Mouse (Mus musculus) T-cell, adult 2 months (primary cell): ENCODE measurements around the gene Fto.

Experiments used
- DNase-seq: peaks from one replicate; pipeline ENCODE4 v3.0.0; 2022; ENCODE audit warnings: low spot score

Fto gene

DNA sequence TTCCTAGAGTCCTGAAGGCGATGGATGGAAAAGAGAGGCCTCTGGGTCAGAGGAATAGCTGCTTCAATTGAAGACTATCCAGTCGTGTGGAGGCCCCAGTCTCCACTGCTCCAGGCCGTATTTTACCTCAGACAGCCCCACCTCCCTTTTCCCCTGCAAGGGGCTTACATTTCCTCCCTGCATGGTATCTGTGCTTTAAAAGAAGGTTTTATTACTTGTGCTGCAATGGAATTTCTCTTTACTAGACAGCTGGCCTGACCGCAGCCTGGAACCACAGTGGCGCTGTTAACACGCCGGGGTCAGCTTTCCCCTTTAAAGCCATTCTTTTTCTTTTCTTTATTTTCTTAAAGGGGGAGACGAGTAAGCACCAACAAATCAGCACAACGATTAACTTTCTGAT lies 300.3 kb downstream of the Fto start:
- no peak for DNase-seq

DNA sequence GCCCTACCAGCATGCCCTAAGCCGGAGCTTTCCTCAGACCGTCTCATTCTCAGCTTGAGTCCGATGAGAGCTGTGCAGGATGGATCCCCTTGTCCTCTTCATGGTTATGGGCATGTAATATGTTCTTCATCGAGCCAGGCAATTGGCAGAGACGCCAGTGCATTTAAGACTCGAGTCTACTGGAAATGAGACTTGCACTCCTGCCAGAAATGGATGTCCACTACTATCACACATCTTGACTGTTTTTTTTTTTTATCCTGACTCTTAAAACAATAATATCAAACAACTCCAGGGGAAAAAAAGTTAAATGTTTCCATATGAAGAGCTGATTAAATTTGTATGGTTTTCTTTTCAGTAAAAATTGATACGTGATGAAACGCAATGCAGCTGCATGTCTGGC lies 301.9 kb downstream of the Fto start:
- no peak for DNase-seq

DNA sequence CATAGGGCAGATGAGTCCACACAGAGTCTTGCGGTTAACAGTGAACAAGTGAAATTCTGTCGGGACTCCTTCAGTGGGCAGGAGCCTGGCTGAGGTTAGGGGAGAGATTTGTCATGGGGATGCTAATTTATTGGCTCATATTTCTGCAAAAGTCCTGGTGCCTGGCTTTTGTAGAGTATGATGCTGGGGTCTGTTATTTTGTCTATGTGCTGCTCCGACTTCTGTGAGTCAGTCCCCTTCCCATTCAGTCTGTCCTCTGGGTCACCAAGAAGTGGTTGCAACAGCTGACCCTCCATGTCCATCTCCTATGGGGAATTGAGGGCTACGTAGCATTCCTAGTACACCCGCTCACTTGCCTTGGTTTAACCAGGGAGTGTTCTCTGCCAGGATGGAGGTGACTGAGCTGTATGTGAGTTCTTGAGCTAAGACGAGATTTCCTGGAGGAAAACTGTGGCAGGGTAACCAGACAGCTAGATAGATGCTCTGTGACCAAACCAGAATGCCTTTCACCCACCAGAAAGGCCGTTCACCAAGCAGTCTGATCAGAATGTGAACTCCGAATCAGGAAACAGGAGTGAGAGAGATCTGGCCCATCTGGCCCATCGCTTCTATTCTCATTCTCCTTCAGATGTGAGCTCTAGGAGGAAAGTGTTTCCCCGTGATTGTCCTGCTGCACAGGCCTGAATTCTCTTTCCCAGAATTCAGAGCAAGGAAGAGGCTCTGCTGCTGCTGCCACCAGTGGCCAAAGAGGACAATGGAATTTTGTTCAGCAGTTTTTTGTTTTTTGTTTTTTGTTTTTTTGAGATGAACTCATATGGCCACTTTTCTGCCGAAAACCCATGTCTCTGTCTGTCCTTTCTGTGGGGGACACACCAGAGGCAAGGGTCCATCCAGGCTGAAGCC lies 302.7 kb downstream of the Fto start:
- DNase-seq: no peak

DNA sequence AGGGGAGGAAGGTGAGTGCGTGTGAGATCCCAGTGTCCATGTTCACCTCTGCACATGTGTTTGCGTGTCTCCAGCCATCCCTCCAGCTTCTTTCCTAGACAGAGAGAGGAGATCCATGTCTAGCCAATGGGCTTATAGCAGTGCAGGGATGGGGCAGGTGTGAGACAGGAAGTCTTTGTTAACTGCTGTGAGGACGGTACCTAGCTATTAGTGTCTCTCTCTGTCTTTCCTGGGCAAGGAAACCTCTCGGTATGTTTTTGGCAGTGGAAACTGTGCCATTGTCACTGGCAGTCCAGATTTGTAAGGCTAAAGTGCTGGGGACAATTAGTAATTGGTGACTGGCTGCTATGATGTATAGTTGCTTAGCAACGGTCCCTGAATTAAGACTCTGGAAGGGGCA lies 304.4 kb downstream of the Fto start:
- no peak for DNase-seq

DNA sequence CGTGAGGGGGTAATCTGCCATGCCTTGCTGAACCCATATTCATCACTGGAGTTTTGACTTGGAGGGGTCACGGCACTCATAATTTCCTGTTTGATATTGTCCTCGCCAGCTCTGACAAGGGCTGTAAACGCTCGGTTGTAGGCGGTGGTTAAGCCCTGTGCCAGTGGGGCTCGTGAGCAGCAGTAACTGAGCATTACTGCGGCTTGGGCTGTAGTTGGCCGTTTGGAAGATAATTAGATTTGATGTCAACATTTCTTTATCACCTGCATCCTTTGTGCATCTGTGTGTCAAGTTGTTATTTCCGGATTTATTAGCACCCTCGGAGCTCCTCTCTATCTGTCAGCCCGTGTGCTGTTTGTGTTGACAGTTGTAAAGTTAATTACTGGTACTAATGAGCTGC lies 309.4 kb downstream of the Fto start:
- DNase-seq: no peak

DNA sequence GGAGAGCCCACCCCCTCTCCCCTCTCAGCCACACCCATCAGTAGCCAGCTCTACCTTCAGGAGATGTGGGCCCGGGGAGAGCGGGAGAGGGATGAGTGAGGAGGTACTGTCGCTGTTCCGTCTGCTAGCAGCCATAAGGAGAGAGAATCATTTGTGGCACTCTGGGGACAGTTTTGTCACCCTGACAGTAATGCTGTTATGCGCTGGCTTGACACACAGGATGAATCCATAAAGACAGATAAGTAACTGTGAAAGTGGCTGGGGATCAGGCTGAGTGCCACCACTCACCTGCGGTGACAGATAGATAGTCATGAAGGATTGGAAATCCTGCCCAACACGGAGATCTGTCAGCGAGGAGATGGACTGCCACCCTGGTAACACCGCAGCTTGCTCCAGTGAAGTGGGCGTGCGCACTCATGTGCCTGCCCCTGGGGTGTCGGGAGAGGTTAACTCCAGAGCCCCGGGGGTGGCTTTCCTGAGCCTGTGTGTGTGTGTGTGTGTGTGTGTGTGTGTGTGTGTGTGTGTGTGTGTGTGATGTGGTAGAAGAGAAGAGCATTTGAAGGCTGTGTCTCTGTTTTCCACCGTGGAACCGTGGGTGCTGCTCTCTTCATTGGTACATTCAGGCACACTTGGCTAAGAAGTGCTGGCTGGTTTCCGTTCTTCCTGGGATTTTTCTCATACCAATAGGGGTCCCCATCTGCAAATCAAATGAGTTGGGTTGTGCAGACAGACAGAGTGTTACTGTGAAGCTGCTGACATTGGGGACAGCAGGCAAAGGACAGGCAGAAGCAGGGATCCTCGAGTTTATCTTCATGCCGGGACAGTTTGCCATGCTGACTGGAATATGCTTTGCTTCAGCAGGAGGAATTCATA lies 312.6 kb downstream of the Fto start:
- DNase-seq: no peak

DNA sequence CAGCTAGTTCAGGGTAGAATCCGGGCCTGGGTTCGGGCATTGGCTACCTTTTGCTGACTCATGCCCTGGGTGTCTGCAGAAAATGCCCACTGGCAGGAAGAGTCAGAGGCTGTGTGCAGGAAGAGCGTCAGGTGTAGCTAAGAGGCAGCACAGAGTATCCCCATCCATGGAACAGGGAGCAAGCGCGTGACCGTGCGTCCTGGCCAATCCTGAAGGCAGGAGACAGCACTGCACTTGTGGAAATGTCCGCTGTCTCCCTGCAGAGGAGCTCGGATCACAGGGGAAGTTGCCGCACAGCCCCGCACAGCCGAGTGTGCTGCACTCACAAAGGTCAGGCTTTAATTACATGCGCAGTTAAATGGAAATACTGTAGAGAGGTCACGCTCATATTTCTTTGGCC lies 316.3 kb downstream of the Fto start:
- DNase-seq: no peak

DNA sequence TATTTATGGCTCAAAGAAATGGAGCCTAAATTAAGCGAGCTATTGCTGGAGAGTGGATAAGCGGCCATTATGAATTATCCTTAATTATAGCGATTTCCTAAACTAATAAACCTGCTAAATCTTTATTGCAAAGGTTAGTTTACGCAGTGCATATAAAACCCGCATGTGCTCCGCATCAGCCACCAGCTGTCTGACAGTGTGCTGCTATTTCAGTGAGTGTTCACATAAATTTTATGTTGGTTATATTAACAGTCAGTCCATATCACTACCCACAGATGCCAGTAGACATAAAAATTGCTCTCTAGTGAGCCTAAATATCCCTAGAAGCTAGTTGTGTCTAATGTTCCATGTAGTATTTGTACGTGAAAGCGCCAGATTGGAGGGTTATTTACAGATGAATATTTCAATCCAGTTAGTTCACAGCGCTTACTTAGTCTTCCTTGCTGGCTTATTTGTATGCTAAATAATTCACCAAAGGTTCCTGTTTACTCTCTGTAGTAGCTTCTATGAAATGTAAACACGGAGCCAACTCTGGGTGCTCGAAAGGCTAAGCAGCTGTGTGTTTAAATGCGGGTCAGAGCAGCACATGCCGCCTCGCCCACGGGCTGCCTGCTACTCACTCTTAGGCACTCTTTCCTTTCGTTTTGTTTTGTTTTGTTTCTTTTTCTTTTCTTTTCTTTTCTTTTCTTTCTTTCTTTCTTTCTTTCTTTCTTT lies 317.2 kb downstream of the Fto start:
- no peak for DNase-seq

DNA sequence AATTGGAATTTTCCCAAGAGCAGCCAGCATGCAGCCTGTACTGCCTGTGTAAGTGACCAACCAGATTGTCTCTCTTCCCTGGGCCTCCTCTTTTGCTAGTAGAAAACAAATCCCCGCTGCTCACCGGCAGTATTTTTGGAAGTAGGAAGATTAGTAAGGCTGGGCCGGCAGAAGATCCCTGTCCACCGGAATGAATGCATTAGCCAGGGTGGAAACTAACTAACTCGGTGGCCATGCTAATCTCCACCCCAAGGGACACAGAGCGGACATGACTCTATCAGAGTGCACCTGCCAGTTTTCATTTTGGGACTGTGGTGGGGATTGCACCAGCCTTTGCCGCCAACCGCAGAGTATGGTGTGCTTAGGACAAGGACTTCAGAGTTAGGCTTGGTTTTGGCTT lies 319.1 kb downstream of the Fto start:
- DNase-seq: no peak

DNA sequence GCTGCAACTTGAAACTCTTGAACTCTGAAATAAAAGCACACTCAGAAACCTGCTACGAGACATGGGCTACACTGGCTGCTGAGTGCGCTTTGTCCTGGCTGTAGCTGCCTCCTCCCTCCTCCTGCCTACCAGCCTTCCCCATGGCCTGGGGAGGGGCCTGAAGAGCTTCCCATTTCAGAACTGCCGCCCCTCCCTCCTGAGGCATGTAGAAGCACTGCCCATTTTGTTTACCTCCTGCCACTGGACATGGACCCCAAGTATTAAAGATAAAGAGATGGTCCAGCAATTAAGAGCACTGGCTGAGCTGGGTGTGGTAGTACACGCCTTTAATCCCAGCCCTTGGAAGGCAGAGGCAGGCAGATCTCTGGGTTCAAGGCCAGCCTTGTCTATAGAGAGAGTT lies 322.1 kb downstream of the Fto start:
- DNase-seq: no peak

DNA sequence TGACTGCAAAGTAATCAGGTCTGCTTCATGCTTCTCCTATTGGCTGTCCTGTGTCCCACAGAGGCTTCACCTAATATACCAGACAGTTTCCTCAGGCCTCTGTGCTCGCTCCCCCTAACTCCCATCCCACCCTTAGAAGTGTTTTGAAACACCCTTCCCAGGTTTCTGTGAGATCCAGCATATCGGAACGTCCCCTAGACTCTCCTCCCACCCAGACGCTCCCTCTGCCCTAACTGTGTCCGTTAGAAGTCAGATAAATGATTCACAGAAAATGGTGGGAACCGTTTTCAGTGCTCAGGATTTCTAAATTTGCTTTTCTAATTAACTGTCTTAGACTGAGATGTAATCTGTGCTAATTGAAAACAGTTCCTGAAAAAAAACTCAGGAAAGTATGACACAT lies 323.6 kb downstream of the Fto start:
- no peak for DNase-seq

DNA sequence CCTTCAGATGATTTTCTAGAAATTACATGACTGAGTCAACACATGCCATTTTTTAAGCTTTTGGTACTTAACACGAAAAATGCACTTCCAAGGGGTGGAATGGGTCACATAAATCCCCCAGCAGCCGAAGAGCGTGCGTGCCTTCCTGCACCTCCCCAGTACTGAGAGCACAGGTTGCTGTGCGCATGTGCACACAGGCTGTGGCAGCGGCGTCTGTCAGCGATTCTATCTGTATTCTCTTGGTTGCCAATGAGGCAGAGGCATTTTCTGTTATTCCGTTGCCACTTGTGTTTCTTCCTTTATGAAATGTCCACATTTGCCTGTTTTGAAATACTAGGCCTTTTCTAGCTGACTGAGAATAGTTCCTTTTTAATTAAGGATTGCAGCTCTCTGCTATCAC lies 324.4 kb downstream of the Fto start:
- no peak for DNase-seq

DNA sequence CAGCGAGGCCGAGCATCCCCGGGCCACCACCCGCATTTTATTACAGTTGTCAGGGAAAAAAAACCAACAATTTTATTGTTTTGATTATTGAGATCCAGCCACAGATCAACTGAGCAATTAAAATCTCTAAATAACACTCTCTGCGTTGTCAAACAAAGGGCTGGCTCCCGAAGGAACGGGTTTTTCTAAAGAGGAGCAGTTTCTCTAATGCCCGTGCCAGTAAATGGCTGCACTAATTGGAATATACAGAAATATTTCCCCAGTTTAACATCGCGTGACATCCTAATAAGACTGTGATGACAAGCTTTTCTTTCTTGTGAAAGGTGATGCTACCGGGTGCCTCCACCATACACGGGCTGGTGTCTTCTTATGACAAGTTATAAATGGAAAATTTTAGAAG lies 324.9 kb downstream of the Fto start:
- DNase-seq: no peak

DNA sequence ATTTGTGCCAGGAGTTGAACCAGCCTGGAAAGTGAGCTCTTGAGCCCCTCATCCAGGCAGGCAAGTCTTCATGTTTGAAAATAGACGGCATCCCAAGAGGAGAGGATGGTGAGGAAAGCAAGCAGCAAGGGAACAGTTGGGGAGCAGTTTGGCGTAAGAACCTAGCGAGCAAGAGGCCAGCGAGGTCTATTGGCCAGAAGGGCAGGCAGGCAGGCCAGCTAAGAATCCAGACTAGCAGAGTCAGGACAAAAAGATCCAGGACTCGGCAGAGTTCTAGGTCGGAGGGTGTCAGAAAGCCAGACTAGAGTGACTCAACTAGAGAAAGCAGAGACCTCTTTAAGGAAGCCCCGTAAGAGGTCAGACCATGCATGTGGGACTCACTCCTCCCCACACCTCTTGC lies 327.1 kb downstream of the Fto start:
- DNase-seq: no peak

DNA sequence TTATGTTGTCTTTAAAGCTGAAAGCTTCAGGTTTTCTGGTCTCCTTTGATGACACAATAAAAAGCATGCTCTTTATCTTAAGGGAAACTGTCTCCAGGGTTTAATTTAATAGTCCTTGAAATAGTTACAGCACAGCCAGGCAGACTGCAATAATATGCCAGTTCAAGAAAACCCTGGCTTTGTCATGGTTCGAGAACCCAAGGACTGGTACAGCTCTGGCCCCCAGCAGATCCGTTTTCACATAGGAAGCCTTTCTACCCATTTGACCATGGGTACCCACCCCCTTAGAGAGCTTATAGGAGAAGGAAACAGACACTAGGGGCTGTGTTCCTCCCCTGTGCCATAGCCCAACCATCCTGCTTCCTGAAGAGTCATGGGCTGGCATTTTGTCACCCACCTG lies 332.2 kb downstream of the Fto start:
- DNase-seq: no peak

DNA sequence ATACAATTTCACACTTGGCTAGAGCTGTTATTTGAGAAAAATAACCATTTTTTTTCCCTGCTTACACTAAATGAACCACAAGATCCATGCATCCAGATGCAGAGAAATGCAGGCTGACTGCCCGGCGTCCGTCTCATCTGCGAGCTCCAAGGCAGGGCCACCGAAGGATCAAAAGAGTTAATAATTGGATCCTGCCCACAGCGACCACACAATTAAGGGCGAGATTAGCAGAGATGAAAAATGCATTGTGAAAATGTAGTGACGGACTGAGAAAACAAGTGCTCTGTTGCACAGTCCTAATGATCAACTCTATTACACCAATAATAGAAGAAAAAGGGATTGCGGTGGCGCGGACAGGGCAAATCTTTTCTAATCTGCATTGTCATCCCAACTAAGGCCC lies 334.6 kb downstream of the Fto start:
- no peak for DNase-seq

DNA sequence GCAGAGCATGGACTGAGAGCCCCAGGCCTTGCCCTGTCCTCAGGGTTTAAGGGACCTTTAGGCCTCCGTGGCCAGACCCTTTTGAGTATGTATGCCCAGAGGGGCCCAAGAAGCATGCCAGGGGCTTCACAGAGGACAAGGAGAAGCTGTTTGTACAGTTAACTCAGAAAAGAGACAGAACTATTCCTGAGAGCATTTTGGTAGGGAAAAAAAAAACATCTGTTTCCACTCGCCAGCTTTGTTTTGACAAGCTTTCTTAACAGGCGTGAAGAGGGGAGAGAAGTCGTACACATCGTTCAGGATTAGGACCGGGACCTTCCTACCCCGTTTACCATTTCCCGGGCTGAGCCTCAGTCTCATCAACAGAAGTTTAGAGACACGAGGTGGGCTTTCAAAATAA lies 335.5 kb downstream of the Fto start:
- no peak for DNase-seq

DNA sequence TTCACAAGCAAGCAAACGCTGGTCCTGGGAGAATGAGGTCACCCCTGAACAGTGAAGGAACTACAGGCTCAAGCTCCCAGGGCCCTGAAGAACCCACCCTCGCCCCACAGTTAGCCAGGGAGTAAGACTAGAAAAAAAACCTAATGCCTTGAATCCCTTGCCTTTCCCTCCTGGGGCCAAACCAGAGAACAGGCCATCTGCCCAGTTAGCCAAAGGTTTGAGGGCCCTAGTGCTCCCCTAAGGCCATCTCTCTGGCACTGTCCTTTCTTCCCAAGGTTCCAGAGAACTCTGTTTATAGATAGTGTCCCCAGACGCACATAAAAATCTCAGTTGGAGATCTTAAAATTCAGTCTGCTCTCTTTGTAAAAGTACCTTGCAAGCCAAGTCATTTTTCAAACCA lies 340.2 kb downstream of the Fto start:
- no peak for DNase-seq

DNA sequence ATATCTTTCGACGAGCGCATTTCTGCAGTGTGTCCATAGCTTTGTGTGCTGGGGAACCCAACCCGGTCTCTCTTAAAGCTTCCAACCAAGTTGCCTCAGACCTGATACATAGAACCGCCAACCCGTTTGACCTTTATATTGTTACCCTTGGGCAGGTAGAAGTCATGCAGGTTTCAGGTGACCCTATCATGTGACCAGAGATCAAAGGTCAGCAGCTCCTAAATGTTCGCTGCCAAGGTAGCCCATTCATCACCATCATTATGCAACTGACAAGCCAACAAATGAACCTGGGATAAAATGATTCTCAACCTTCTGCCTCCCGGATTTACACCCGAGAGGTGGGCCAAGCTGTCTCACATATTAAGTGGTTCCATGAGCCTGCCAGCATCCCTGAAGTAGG lies 344.1 kb downstream of the Fto start:
- DNase-seq: no peak

DNA sequence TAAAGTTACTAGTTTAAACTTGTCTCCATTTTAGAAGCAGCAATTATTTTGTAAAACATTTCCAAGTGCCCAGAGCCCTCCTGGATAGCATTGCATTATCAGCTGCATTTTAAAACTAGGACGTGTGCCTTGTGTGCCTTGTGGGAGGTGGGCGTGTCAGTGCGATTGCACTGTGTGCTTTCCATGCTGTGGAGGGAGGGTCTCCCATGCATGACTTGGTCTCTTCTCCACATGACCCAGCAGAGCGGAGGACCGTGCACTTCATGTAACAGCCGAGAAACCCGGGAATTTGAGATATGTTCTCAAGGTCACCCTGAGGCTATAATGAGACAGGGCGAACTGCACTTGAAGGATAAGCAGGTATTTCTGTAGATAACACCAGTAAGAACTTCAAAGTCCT lies 347.6 kb downstream of the Fto start:
- no peak for DNase-seq

DNA sequence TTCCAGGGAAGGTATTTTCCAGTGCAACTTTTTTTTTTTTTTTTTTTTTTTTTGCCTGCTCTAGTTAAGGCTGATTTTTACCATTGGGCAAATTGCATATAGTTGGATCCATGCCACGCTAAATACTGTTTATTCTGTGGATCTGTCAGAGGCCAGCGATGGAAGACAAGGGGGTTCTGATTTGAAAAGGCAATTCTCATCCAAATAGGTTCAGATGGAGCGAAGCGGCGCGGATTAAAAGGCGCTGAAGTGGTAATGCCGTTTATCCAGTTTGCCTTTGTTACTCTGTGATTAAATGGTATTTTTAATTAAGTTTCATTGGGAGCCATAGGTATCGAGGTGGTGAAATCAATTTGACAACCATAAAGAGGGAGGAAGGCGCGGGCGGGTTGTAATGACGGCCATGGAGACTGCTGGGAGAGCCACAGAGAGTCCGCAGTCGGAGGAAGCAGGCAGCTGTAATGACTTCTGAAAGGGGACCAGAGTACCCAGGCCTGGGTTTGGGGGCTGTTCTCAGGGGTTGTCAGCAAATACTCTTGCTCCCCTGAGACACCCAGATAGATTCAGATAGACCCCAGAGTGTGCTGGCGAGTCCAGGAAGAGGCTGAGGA lies 356.2 kb downstream of the Fto start:
- no peak for DNase-seq

DNA sequence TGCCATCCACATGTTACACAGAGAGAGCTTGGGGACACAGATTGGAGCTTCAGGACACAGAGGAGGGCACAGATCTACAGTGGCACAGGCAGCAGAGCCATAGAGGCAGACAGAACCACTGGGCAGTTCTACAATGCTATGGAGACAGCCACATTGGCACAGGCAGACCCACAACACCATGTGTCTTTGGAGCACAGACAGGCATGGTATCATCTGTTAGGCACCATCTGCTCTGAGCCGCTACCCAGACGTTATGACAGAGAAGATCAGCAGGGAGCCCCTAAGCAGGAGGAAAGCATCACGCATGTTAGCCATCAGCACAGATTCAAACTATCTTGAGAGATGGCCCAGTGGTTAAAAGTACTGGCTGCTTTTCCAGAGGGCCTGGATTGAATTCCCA lies 363.6 kb downstream of the Fto start:
- DNase-seq: no peak
